Mouse (Mus musculus): Measurements from ENCODE around the gene 1600015I10Rik. TPM values are rescaled to one million over a fixed set of nuclear protein-coding genes. Genes with fewer than 3 reads are reported as not detected.
A peak's percentile ranks its signal among the peaks of the same experiment; 100 is the strongest.

The 1600015I10Rik gene
- polyA plus RNA-seq, 1 experiment, result not detected

DNA sequence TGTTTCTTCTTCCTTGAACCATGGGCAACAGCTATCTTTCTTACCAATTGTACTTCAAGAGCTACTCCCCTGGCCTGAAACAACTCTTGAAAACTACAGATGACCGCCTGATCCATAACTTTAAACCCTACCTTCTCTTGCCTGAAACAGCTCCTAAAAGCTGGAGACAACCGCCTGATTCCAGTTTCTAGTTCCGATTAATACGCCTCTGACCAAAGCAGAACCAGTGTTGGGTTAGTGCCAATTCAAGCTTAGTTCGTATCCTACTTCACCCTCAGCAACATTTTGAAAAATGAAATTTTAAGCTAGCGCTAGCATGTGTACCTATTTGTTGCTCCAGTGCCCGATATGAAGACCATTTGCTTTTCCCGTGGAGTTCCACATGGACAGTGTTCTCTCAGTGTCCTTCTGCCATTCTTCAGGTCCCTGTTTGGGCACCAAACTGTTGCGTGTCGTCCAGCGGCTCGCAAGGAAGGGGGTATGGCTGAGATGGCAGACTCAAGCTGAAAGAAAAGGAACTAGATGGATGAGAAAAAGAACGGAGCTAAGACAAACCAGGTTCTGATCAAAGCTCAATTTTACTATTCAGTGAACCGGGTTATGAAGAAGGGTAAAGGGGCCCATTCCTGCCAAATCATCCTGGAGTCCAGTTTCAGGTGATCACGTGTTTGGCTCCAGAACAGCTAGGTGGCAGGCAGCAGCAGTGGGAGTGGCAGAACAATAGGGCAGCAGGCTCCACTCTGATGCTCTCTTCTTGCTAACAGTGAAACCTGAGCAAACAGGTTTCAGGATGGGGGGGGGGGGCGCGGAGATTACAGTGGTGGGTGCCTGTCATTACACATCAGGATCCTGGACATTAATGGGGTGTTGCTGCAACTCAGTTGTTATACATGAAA, 26.9 kb upstream of the 1600015I10Rik start:
- Histone ChIP-seq H3K4me1 (ENCODE audit: control insufficient read depth, insufficient read depth, low read length) (peaks cover 7% of the 10 kb centered on the region; the same call in 1 of the 2 replicates), H3K27me3 (replicated peaks; ENCODE audit: control insufficient read depth, insufficient read depth, low read length) (no peaks in the 10 kb centered on the region), H3K4me3 (ENCODE audit: insufficient read depth, low read depth, low read length) (peak overlapping the region; percentile 95), H3K27ac (ENCODE audit: insufficient read depth, low read depth, low read length) (peak overlapping the region; percentile 100), H3K36me3 (ENCODE audit: control insufficient read depth, insufficient read depth, low read length) (no peaks in the 10 kb centered on the region)
- DNase-seq, result peak; percentile 94
- TF ChIP-seq CTCF (conservative IDR thresholded peaks at IDR 0.05; ENCODE audit: insufficient read depth, insufficient read length, low read depth, low read length), result no peak
- TF ChIP-seq POLR2A (IDR thresholded peaks at IDR 0.05; ENCODE audit: low read depth, low read length), result peak; percentile 24
- WGBS, result 40% methylated on average over 17 of the region's 17 CpGs

DNA sequence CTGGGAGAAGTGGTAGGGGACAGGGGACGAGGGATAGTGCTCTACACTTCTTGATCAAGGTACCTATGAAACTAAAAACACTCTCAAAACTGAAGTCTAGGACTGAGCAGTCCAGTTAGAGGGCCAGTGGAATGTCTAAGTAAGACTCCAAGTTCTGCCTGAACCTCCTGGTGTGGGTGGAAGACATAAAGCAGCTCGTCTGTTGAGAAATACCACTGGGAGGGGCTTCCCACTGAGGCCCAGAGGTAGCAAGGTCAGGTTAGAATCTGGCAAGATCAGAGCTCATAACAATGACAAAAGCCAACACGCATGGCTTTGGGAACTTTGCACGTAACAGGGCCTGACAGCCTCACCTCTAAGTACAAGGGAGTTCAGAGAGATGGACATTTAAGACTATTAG, 26.3 kb upstream of the 1600015I10Rik start:
- no peak overlapping the region for H3K4me3 ChIP-seq (ENCODE audit: insufficient read depth, low read depth, low read length)
- peak; percentile 43 for DNase-seq
- H3K36me3 ChIP-seq (ENCODE audit: control insufficient read depth, insufficient read depth, low read length), result no peaks in the 10 kb centered on the region
- H3K27ac ChIP-seq (ENCODE audit: insufficient read depth, low read depth, low read length), result peak overlapping the region; percentile 100; the same call in 1 of the 2 replicates
- WGBS, result 39% methylated on average over 4 of the region's 4 CpGs
- H3K27me3 ChIP-seq (replicated peaks; ENCODE audit: control insufficient read depth, insufficient read depth, low read length), result no peaks in the 10 kb centered on the region
- peaks cover 7% of the 10 kb centered on the region; the same call in 1 of the 2 replicates for H3K4me1 ChIP-seq (ENCODE audit: control insufficient read depth, insufficient read depth, low read length)
- TF ChIP-seq POLR2A (IDR thresholded peaks at IDR 0.05; ENCODE audit: low read depth, low read length) (no peak), CTCF (conservative IDR thresholded peaks at IDR 0.05; ENCODE audit: insufficient read depth, insufficient read length, low read depth, low read length) (no peak)

DNA sequence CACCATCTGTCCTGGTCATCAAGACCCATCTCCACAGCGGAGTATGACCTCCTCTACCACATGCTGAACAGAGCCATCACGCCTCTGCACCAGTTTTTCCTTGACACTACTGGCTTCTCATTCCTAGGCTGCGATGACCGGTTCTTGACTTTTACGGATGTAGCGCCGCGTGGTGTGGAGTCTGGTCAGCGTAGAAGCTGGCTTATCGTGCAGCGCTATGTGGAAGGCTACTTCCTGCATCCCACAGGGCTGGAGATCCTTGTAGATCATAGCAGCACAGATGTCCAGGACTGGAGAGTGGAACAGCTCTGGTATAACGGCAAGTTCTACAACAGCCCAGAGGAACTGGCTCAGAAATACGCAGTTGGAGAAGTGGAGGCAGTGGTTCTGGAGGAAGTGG, 24.1 kb upstream of the 1600015I10Rik start:
- H3K27me3 ChIP-seq (replicated peaks; ENCODE audit: control insufficient read depth, insufficient read depth, low read length), result no peaks in the 10 kb centered on the region
- TF ChIP-seq POLR2A (IDR thresholded peaks at IDR 0.05; ENCODE audit: low read depth, low read length), result no peak
- no peak for TF ChIP-seq CTCF (conservative IDR thresholded peaks at IDR 0.05; ENCODE audit: insufficient read depth, insufficient read length, low read depth, low read length)
- DNase-seq, result no peak
- H3K4me1 ChIP-seq (ENCODE audit: control insufficient read depth, insufficient read depth, low read length), result peaks cover 7% of the 10 kb centered on the region; the same call in 1 of the 2 replicates
- no peak overlapping the region for H3K27ac ChIP-seq (ENCODE audit: insufficient read depth, low read depth, low read length)
- no peaks in the 10 kb centered on the region for H3K36me3 ChIP-seq (ENCODE audit: control insufficient read depth, insufficient read depth, low read length)
- 93% methylated on average over 13 of the region's 13 CpGs for WGBS
- H3K4me3 ChIP-seq (ENCODE audit: insufficient read depth, low read depth, low read length), result no peak overlapping the region

DNA sequence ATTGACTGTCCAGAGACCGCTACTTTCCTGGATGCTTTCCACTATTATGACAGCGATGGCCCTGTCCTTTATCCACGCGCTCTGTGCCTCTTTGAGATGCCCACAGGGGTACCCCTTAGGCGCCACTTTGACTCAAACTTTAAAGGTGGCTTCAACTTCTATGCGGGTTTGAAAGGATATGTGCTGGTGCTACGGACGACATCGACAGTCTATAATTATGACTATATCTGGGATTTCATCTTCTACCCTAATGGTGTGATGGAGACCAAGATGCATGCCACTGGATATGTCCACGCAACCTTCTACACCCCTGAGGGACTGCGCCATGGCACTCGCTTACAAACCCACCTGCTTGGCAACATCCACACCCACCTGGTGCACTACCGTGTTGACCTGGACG, 23.3 kb upstream of the 1600015I10Rik start:
- WGBS, result 97% methylated on average over 14 of the region's 14 CpGs
- no peak overlapping the region for H3K27ac ChIP-seq (ENCODE audit: insufficient read depth, low read depth, low read length)
- H3K4me1 ChIP-seq (ENCODE audit: control insufficient read depth, insufficient read depth, low read length), result peaks cover 7% of the 10 kb centered on the region; the same call in 1 of the 2 replicates
- H3K27me3 ChIP-seq (replicated peaks; ENCODE audit: control insufficient read depth, insufficient read depth, low read length), result no peaks in the 10 kb centered on the region
- TF ChIP-seq CTCF (conservative IDR thresholded peaks at IDR 0.05; ENCODE audit: insufficient read depth, insufficient read length, low read depth, low read length), result no peak
- no peak for TF ChIP-seq POLR2A (IDR thresholded peaks at IDR 0.05; ENCODE audit: low read depth, low read length)
- no peaks in the 10 kb centered on the region for H3K36me3 ChIP-seq (ENCODE audit: control insufficient read depth, insufficient read depth, low read length)
- no peak for DNase-seq
- no peak overlapping the region for H3K4me3 ChIP-seq (ENCODE audit: insufficient read depth, low read depth, low read length)

DNA sequence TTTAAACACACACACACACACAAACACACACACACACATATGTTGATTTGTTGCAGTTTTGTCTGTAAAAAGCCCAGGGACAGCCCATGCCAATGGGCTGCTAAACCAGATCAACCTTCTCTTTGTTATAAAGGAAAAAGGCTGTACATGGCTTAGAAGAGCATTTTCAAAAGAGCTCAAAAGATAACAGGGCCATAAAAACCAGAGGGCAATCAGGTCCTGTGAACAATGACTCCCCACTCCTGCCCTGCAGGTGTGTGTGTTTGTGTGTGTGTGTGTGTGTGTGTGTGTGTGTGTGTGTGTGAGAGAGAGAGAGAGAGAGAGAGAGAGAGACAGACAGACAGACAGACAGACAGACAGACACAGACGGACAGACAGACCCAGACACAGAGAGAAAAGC, 20.5 kb upstream of the 1600015I10Rik start:
- H3K36me3 ChIP-seq (ENCODE audit: control insufficient read depth, insufficient read depth, low read length), result no peaks in the 10 kb centered on the region
- no peak overlapping the region for H3K4me3 ChIP-seq (ENCODE audit: insufficient read depth, low read depth, low read length)
- 89% methylated on average over 1 of the region's 1 CpGs for WGBS
- TF ChIP-seq POLR2A (IDR thresholded peaks at IDR 0.05; ENCODE audit: low read depth, low read length) (no peak), CTCF (conservative IDR thresholded peaks at IDR 0.05; ENCODE audit: insufficient read depth, insufficient read length, low read depth, low read length) (no peak)
- no peak for DNase-seq
- H3K4me1 ChIP-seq (ENCODE audit: control insufficient read depth, insufficient read depth, low read length), result no peaks in the 10 kb centered on the region
- H3K27ac ChIP-seq (ENCODE audit: insufficient read depth, low read depth, low read length), result no peak overlapping the region
- H3K27me3 ChIP-seq (replicated peaks; ENCODE audit: control insufficient read depth, insufficient read depth, low read length), result no peaks in the 10 kb centered on the region

DNA sequence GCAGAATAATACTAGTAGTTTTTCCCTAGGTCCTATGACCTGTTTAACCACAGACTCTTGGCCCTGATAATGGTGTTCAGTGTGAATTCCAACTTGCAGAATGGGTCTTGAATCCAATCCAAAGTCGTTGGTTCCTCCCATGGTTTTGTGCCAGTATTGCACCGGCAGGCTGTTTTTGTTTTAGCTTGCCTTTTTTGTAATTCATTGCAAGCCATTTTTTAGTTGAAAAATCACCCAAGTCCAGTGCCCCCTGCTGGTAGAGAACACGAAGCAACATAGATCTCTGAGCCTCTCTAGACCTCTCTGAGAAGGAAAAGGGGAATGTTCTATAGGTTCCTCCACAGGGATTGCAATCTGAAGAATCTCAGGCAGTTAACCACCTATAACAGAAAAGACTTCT, 17.7 kb upstream of the 1600015I10Rik start:
- TF ChIP-seq CTCF (conservative IDR thresholded peaks at IDR 0.05; ENCODE audit: insufficient read depth, insufficient read length, low read depth, low read length) (no peak), POLR2A (IDR thresholded peaks at IDR 0.05; ENCODE audit: low read depth, low read length) (no peak)
- no peaks in the 10 kb centered on the region for H3K27me3 ChIP-seq (replicated peaks; ENCODE audit: control insufficient read depth, insufficient read depth, low read length)
- 12% methylated on average over 3 of the region's 3 CpGs for WGBS
- H3K27ac ChIP-seq (ENCODE audit: insufficient read depth, low read depth, low read length), result no peak overlapping the region
- no peak overlapping the region for H3K4me3 ChIP-seq (ENCODE audit: insufficient read depth, low read depth, low read length)
- no peaks in the 10 kb centered on the region for H3K36me3 ChIP-seq (ENCODE audit: control insufficient read depth, insufficient read depth, low read length)
- no peaks in the 10 kb centered on the region for H3K4me1 ChIP-seq (ENCODE audit: control insufficient read depth, insufficient read depth, low read length)
- peak; percentile 55 for DNase-seq

DNA sequence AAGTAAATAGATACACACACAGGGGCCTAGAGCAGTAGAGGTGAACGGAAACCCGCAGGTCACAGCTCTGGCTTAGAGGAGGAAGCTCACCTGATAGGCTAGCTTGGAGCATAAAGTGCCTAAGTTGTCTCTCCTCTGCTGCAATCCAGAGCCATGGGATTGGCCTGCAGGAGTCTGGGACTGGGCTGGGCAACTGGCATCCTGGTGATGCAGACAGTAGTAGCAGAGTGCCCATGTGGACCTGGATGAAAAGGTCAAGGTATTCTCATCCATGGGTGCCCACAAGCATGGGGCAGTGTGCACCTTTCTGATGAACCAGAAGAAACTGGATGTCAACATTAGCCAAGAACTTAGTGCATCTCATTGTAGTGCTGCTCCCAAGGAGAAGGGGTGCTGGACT, 16.1 kb upstream of the 1600015I10Rik start:
- Histone ChIP-seq H3K27ac (ENCODE audit: insufficient read depth, low read depth, low read length) (no peak overlapping the region), H3K36me3 (ENCODE audit: control insufficient read depth, insufficient read depth, low read length) (no peaks in the 10 kb centered on the region), H3K4me1 (ENCODE audit: control insufficient read depth, insufficient read depth, low read length) (no peaks in the 10 kb centered on the region), H3K27me3 (replicated peaks; ENCODE audit: control insufficient read depth, insufficient read depth, low read length) (no peaks in the 10 kb centered on the region), H3K4me3 (ENCODE audit: insufficient read depth, low read depth, low read length) (no peak overlapping the region)
- DNase-seq, result no peak
- TF ChIP-seq CTCF (conservative IDR thresholded peaks at IDR 0.05; ENCODE audit: insufficient read depth, insufficient read length, low read depth, low read length) (no peak), POLR2A (IDR thresholded peaks at IDR 0.05; ENCODE audit: low read depth, low read length) (no peak)
- 86% methylated on average over 2 of the region's 2 CpGs for WGBS
